Mouse (Mus musculus): Measurements from ENCODE around the gene Bpifa1.
"Not testable (repeated sequence)": the region's sequence is repeated elsewhere in the genome, so short reads cannot be mapped to it uniquely, and the experiment has no call there.

DNA sequence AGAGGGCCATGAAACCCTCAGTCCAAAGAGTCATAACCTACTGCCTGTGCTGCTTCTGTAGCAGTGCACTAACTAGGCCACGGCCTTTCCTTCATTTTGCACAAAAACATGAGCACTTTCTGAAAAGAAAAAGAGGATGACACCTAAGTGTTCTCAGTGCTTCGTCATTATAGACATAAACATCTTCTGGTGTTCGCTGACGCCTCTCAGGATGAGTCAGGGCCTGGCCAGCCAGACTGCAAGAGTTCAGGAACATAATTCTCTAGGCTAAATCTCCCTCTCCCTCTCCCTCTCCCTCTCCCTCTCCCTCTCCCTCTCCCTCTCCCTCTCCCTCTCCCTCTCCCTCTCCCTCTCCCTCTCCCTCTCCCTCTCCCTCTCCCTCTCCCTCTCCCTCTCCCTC, 40.4 kb downstream of the Bpifa1 start:
- not testable (repeated sequence) for TF ChIP-seq CTCF (IDR thresholded peaks at IDR 0.05; ENCODE audit: borderline replicate concordance, insufficient read depth, low read length); POLR2A (IDR thresholded peaks at IDR 0.05; ENCODE audit: low read depth, low read length)
